Mouse (Mus musculus): ENCODE measurements at regions not wholly inside any gene's neighbourhood (a gene's known extent, or its start where the extent isn't known, plus 50 kb on each side); places are given as distances from the start of the nearest gene placed in this dataset.
A peak's percentile ranks its signal among the peaks of the same experiment; 100 is the strongest.
"Not testable (repeated sequence)": the region's sequence is repeated elsewhere in the genome, so short reads cannot be mapped to it uniquely, and the experiment has no call there.

DNA sequence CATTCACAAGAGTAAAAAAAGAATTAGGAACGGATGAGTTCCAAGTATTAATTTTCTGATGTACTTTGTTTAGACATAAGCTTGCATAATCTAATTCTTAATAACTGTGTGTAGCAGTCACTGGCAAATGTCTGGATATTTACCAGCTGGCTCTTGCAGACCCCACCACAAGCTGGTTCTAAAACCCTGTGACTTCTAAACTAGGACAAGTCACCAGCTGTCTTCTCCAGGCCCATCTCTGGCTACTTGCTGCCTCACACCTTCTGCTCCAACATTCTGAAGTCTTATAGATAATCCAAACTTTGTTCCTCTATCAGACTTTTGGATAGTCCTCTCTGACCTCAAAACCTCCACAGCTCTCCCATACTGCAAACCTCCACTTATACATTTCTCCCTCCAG is 189.9 kb upstream of the Rhobtb1 start:
- no peak for DNase-seq

DNA sequence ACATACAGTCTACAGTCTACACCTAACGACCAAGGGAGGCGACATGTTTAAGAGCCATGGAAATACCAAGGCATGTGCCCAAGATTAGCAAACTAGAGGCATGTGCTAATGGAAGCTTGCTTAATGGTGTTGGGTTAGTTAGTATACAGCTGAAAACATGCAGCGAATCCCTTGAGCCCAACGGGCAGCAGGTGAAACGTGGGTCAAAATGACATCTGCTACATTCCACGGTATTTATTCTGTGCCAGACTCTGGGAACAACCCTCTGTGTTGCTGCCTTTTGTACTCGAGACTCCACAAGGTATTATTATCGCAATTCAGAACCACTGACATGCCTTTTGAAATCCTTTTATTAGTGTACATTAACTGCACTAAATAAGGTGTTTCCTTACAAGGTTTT is 188.1 kb upstream of the Rhobtb1 start:
- DNase-seq, result no peak

DNA sequence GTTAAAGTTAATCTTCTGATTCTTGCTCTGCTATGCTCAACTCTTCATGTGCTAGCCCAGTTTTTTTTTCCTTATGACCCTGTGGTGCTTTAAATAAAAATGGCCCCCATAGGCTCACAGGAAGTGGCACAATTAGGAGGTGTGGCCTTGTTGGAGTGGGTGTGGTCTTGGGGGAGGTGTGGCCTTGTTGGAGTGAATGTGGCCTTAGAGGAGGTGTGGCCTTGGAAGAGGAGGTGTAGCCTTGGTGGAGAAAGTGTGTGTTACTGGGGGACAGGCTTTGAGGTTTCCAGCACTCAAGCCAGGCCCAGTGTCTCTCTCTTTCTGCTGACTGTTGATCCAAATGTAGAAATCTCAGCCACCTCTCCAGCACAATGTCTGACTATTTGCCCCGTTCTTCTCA is 186.0 kb upstream of the Rhobtb1 start:
- DNase-seq, result no peak

GRCm38 (mm10) chr10:68967976-68968968 is 183.0 kb upstream of the Rhobtb1 start:
- DNase-seq, result no peak

DNA sequence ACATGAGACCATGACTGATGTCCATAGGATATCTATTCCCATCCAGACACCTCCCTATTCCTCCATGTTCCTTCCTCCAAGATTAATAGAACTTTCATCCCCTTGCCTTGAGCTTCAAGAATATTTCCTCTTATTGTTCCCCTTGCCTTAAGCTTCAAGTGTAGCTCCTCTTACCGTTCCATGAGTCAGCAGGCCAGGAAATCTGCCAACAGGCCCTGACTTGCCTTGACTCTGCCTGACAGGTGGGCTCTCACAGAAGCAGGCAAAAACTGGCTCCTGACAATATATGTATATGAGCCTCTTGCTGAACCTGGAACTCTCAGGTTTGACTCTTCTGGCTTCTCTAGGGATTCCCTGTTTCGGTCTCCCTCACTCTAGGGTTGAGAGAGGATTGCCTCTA is 180.7 kb upstream of the Rhobtb1 start:
- DNase-seq, result peak; percentile 26 to 45

DNA sequence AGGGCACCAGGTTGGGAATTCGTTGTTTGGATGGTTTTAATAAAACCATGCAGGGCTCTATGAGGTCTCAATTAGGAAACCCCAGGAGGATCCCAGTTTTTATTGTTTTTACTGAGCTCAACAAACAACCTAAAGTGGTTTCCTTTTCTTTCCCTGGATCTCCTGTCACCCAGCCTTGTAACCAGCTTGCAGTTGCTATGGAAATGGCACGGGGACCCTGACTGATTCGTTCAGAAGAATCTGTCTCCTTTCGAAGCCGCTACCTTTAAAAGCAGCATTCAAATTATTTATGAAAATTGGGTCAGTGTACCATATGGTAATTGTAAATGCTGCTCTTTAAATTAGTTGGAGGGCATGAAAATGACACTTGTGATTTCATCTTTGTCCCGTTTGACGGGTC is 176.5 kb upstream of the Rhobtb1 start:
- no peak for DNase-seq

- DNase-seq, result peak; percentile 40 to 61
Measured at GRCm38 (mm10) chr10:68976443-68977025, 174.7 kb upstream of the Rhobtb1 start.

DNA sequence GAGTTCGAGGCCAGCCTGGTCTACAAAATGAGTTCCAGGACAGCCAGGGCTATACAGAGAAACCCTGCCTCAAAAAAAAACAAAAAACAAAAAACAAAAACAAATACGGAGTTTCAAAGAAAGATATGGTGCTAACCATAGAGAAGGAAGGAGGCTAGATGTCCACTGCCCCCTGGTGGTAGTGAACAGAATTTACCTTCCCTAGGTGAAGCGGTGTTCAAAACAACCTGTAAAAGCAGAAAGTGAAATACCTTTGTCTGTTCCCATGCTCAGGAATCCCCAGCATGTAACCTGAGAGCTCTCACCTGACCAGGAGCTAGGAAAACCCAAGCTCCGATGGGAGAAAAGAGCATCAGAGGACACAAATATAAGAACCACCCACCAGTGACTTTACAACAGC is 173.1 kb upstream of the Rhobtb1 start:
- peak; percentile 9 to 24 for DNase-seq

DNA sequence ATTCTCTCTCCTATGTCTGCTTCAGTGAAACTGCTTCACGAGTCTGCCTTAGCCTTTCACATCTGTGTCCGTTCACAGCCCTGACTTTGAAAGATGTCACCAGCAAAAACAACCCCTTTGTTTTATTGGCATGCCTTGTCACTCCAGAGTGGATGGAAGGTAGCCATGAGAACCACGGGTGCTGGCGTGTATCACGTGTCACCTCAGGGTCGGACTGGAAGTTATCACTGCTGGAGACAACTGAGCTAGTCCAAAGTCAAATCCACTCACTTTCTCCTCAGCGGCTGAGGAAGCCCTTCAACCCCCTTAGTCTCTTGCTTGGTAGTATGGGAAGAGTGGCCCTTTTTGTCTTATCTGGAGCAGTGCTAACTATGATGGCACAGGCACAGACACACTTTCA is 171.3 kb upstream of the Rhobtb1 start:
- DNase-seq, result no peak

GRCm38 (mm10) chr10:68982288-68982687 is 168.9 kb upstream of the Rhobtb1 start:
- DNase-seq, result no peak

GRCm38 (mm10) chr10:68990584-68990983 is 160.7 kb upstream of the Rhobtb1 start:
- DNase-seq, result no peak

DNA sequence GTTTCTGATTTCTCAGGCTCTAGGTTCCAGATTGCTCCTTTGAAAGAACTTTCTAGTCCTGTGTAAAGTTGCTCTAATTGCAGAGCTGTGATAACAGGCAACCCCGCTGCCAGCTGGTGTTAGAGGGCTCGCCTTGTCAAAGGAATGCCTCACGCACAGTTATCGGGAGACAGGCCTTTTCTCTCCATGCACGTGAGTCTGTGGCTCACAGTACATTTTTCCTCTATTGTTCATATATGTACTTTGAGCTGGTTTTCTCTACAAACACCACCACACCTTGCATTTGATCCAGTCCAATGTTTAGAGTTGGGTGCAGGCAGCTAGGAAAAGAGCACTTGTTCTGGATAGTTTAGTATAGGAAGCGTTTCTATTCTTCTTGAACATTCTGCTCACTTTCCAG is 151.6 kb upstream of the Rhobtb1 start:
- no peak for DNase-seq

DNA sequence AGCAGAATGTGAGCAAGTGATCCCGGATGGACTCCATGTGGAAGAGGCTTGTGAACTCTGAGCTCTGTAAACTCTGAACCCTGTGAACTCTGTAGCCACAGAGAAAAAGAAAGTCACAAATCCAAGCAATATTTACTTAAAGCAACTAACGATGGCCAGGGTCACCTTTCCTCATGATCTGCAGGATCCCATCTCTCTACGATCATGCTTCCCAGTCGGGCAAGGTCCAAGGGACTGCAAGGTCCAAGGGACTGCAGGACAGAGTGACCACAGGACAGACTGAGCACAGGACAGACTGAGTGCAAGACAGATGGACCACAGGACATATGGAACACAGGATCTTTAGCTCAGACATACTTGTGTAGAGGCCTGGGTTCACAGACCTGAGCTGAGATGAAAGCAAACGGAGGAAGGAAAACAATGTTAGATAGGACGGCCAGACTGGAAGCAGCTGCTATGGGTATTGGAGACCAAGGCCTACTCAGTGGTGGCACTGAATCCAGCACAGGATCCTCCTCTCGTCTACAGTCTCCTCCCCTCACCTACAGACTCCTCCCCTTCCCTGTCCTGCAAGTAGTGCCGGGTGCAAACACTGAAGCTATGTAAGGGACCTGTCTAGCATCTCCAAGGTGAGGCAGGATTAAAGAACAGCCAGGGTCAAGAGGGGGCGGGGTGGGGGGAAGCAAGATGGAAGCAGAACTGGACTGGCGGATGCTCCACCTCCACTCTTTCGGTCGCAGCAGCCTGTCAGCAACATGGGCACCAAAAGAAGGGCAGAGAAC is 149.4 kb upstream of the Rhobtb1 start:
- DNase-seq, result no peak

- peak; percentile 93 to 95 for DNase-seq
Measured at GRCm38 (mm10) chr10:69005199-69005872, 145.9 kb upstream of the Rhobtb1 start.

DNA sequence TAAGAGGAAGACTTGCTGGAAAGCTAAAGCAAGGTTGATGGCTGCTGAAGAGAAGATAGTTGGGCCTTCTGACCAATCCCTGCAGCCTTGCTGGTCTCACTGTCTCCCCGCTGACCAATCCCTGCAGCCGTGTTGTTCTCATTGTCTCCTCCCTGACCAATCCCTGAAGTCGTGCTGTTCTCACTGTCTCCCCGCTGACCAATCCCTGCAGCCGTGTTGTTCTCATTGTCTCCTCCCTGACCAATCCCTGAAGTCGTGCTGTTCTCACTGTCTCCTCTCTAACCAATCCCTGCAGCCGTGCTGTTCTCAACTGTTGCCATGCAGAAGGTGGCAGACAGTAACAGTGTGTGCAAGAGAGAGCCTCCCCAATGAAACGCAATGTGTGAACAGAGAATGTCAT is 142.6 kb upstream of the Rhobtb1 start:
- DNase-seq, result peak in 1 of 2 experiments; percentile 10

DNA sequence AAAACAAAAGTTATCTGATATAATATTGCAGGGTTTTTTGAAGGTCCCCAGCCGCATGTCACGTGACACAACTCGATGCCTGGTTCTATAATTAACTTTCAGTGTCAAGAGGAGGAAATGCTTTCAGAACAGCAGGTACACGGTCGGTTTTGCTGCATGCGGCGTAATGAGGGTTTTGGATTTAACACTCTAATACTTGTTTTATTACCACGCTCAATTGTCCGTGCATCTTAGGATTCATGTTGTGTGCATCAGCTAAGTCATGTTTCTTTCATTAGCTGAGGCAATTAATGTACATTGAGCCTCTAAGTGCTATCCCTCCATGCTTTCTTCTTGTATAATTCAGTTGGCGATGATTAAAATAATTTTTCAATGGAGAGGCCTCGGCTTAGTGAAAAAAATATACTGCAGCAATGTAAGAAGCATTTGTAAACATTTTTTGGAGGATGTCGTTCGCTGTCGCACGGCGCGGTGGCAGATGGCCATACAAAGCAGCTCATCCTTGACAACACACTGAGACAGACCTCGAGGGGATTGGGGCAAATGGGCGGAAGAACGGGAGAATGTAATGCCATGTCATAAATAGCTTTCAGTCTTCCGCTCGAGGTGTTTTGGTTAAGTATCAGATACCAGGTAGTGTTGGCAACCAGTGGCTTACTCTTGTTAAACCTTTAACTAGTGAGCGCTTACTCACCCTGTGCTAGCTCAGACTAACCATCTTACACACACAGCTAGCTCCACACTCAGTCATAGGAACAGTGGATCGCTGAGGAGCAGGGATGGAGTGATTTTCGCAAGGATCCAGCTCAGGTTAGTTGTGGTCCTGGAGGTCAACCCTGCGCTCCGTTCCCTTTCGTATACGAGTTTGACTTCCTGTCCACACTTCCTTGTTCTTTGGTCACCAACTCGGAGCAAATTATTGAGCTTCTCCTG is 130.2 kb upstream of the Rhobtb1 start:
- no peak for DNase-seq

DNA sequence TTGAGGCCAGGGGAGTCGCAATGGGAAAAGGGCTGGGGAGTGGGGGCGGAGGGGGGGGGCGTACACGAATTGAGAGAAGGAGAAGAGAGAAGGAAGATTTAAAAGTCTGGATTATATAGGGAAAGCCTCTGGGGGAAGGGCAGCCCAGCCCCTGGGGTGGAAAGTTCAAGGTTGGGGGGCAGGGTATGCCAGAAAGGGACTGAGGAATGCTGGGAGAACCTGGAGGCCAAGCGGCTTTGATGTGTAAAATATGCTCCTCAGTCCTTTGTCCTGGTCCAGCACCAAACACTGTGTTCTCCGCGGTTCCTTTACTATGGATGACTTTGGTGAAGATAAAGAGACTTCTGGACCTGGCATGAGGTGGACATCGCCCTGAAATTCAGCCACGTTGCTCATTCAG is 117.8 kb upstream of the Rhobtb1 start:
- no peak for DNase-seq

GRCm38 (mm10) chr10:69034390-69035120 is 116.7 kb upstream of the Rhobtb1 start:
- DNase-seq, result no peak

- not testable (repeated sequence) for DNase-seq
Measured at GRCm38 (mm10) chr10:69035536-69035935, 115.7 kb upstream of the Rhobtb1 start.

- no peak for DNase-seq
Measured at GRCm38 (mm10) chr10:69036096-69036495, 115.1 kb upstream of the Rhobtb1 start.

DNA sequence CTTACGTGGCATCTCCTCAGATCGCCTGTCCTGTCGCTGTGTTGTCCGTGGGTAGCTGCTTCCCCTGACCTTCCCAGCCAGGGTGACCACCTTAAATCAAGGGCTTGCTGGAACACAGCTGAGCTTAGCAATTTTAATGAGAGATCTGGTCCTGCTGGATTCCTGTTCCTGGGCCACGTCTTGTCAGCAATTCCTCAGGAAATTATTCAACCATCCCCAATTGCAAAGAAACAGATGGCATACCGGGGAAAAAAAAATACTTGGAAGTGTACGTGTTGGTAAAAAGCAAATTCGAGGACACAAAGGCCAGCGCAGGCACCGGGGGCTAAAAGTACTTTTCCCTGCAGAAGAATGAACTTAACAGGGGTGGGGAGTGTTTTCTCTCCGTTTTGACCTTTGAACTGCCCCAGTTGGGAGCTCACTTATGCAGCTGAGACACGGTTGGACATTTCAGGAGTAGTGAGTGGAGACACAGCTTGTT is 107.0 kb upstream of the Rhobtb1 start:
- peak; percentile 22 to 43 for DNase-seq
